Mouse (Mus musculus): Measurements from ENCODE around the gene Tmem198. TPM values are rescaled to one million over a fixed set of nuclear protein-coding genes. Genes with fewer than 3 reads are reported as not detected.

Tmem198 gene
- polyA plus RNA-seq, 1 experiment from 2014 or later, result 0.39 TPM

- peaks cover 3% of the 10 kb centered on the region; the same call in 1 of the 2 replicates for H3K27me3 ChIP-seq
- no peaks in the 10 kb centered on the region for H3K4me1 ChIP-seq (replicated peaks)
- H3K4me3 ChIP-seq, result no peak overlapping the region
- 65% methylated on average over 12 of the region's 12 CpGs for WGBS
- H3K9ac ChIP-seq, result no peak overlapping the region
- peaks cover 95% of the 10 kb centered on the region for H3K36me3 ChIP-seq
- no peak overlapping the region for H3K27ac ChIP-seq
- H3K4me2 ChIP-seq, result no peak overlapping the region
- H3K9me3 ChIP-seq (replicated peaks), result no peaks in the 10 kb centered on the region
- no peak; the same call in 1 of the 2 replicates for ATAC-seq (replicated peaks; ENCODE audit: insufficient number of reproducible peaks, insufficient read depth, low FRiP score, low read depth)
Observed at GRCm38 (mm10) chr1:75494878-75495548, 15.7 kb downstream of the Tmem198 start.

- no peak overlapping the region for H3K4me3 ChIP-seq
- WGBS, result 78% methylated on average over 4 of the region's 4 CpGs
- H3K4me2 ChIP-seq, result no peak overlapping the region
- peaks cover 91% of the 10 kb centered on the region for H3K36me3 ChIP-seq
- no peak overlapping the region for H3K27ac ChIP-seq
- ATAC-seq (replicated peaks; ENCODE audit: insufficient number of reproducible peaks, insufficient read depth, low FRiP score, low read depth), result no peak
- H3K27me3 ChIP-seq, result no peaks in the 10 kb centered on the region
- no peak overlapping the region for H3K9ac ChIP-seq
- H3K4me1 ChIP-seq (replicated peaks), result peaks cover 19% of the 10 kb centered on the region
- H3K9me3 ChIP-seq (replicated peaks), result no peaks in the 10 kb centered on the region
Observed at GRCm38 (mm10) chr1:75498897-75499296, 19.6 kb downstream of the Tmem198 start.

GRCm38 (mm10) chr1:75499441-75499840 is 20.1 kb downstream of the Tmem198 start:
- Histone ChIP-seq H3K9me3 (replicated peaks) (no peaks in the 10 kb centered on the region), H3K27ac (no peak overlapping the region), H3K36me3 (peaks cover 89% of the 10 kb centered on the region), H3K27me3 (no peaks in the 10 kb centered on the region), H3K9ac (no peak overlapping the region), H3K4me2 (no peak overlapping the region), H3K4me1 (replicated peaks) (peaks cover 24% of the 10 kb centered on the region), H3K4me3 (no peak overlapping the region)
- 78% methylated on average over 7 of the region's 7 CpGs for WGBS
- no peak for ATAC-seq (replicated peaks; ENCODE audit: insufficient number of reproducible peaks, insufficient read depth, low FRiP score, low read depth)

DNA sequence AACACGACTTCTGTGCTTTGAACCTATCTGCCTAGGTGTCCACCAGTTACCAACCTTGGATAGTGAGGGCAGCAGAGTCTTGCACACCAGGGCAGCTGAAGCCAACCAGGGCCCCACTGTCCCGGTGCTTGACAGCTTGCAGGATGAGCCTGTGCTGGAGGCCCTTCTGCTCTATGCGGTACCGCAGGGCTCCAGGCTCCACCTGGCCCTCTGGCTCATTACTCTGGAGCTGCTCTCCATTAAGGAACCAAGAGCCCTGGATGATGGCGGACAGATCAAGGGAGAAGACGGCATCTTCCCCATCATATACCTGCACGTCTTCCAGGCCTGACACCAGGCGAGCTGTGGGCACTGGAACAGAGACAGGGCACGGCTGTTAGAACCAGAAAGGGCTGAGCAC is 22.6 kb downstream of the Tmem198 start:
- no peak overlapping the region for H3K4me3 ChIP-seq
- no peak for ATAC-seq (replicated peaks; ENCODE audit: insufficient number of reproducible peaks, insufficient read depth, low FRiP score, low read depth)
- H3K9me3 ChIP-seq (replicated peaks), result no peaks in the 10 kb centered on the region
- WGBS, result 92% methylated on average over 9 of the region's 9 CpGs
- H3K4me2 ChIP-seq, result no peak overlapping the region
- H3K9ac ChIP-seq, result no peak overlapping the region
- H3K27ac ChIP-seq, result no peak overlapping the region
- peaks cover 65% of the 10 kb centered on the region for H3K36me3 ChIP-seq
- H3K4me1 ChIP-seq (replicated peaks), result peaks cover 32% of the 10 kb centered on the region
- no peaks in the 10 kb centered on the region for H3K27me3 ChIP-seq

DNA sequence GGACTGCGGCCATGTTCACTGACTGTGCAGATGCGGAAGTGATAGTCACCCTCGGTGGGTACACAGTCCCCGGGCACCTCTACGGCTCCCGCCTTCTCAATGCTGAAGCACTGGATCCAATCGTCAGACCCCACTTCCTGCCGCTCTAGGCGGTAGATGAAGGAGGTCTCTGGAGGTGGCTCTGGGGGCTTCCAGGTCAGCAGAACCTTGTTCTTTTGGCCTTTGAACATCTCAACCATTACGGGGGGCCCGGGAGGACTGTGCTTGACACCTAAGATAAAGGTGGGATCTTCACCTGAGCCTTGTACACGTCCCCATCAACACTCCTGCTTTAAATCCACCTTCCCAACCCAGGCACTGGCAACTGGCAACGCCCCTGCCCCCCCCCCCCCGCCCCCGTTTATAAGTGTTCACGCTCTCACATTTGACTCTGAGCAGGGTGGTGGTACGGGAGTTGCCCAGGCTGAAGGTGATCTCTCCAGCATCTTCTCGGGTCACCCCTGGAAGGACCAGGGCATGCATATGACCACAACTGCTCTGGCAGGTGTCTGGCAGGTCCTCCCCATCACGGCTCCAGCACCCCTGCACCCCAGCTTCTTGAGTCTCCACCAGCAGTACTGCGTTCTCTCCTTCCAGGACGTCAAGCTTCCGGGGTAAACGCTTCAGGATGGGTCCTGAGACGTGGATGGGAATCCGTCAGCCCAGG is 23.8 kb downstream of the Tmem198 start:
- Histone ChIP-seq H3K9me3 (replicated peaks) (no peaks in the 10 kb centered on the region), H3K27me3 (no peaks in the 10 kb centered on the region), H3K36me3 (peaks cover 53% of the 10 kb centered on the region), H3K4me3 (peak overlapping the region; percentile 81), H3K4me2 (peak overlapping the region; percentile 86), H3K4me1 (replicated peaks) (peaks cover 42% of the 10 kb centered on the region), H3K9ac (peak overlapping the region; percentile 88), H3K27ac (no peak overlapping the region)
- ATAC-seq (replicated peaks; ENCODE audit: insufficient number of reproducible peaks, insufficient read depth, low FRiP score, low read depth), result no peak
- WGBS, result 78% methylated on average over 25 of the region's 25 CpGs

DNA sequence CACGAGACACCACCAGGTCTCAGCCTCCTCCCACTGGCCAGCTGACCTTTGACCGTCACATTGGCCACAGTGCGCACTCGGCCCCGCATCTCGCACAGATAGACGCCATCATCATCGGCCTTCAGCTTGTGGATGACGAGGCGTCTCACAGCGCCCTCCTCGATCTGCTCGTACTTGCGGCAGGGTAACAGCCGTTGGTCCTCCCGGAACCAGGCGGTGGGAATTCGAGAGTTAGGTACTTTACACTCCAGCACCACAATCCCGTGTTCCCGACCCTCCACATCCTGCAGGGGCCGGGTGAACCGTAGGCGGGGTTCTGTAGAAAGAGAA is 24.3 kb downstream of the Tmem198 start:
- Histone ChIP-seq H3K4me2 (peak overlapping the region; percentile 86), H3K27me3 (no peaks in the 10 kb centered on the region), H3K36me3 (peaks cover 47% of the 10 kb centered on the region), H3K27ac (peak overlapping the region; percentile 97), H3K9me3 (replicated peaks) (no peaks in the 10 kb centered on the region), H3K4me3 (peak overlapping the region; percentile 81), H3K9ac (peak overlapping the region; percentile 88), H3K4me1 (replicated peaks) (peaks cover 42% of the 10 kb centered on the region)
- no peak for ATAC-seq (replicated peaks; ENCODE audit: insufficient number of reproducible peaks, insufficient read depth, low FRiP score, low read depth)
- WGBS, result 53% methylated on average over 23 of the region's 23 CpGs

DNA sequence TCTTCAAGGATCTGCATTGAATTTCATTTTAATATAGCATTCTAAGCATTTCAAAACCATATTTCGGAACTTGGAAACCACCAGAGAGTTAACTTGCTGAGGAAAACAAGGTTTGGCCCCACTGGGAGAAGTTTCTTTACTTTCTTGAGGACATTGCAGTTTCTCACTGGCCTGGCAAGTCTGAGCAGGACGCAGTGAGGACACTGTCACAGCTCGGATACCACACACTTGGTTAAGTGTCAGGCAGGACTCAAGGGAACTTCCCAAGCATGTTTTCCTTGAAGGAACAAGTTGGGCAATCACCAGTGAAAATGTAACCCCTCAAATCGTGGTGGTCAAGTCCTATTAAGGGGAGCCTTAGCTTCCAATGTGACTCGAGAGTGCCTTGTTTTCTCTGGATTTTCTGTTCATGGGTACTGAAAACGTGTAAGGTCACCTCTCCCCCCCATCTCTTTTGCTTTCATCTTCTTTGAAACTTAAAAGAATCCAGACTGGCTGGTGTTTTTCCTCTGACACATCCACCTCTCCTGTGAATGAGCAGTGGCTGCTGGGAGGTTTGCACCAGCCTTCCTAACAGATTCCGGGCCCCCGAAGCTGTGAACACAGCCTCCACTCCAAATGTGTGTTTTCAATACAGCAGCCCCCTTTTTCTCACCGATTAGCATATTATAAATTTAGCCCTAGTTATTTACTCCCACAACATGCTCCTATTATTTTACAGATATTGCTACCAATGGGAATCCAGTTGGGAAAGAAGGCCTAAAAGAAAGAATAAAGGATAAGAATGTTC is 25.1 kb downstream of the Tmem198 start:
- Histone ChIP-seq H3K4me3 (peak overlapping the region; percentile 81), H3K4me2 (peak overlapping the region; percentile 86), H3K9me3 (replicated peaks) (no peaks in the 10 kb centered on the region), H3K27ac (peak overlapping the region; percentile 97), H3K9ac (peak overlapping the region; percentile 88), H3K4me1 (replicated peaks) (peaks cover 46% of the 10 kb centered on the region), H3K36me3 (peaks cover 39% of the 10 kb centered on the region), H3K27me3 (no peaks in the 10 kb centered on the region)
- ATAC-seq (replicated peaks; ENCODE audit: insufficient number of reproducible peaks, insufficient read depth, low FRiP score, low read depth), result no peak
- WGBS, result 31% methylated on average over 9 of the region's 9 CpGs

- under 1% methylated on average over 77 of the region's 84 CpGs for WGBS
- ATAC-seq (replicated peaks; ENCODE audit: insufficient number of reproducible peaks, insufficient read depth, low FRiP score, low read depth), result peak; percentile 21; the same call in 1 of the 2 replicates
Observed at GRCm38 (mm10) chr1:75505159-75505955, 26.0 kb downstream of the Tmem198 start.

GRCm38 (mm10) chr1:75505956-75506831 is 26.9 kb downstream of the Tmem198 start, which contains the start of gene Obsl1:
Gene Obsl1 (minus strand): TSS chr1:75506452.
- peak within 1 kb of the TSS; percentile 86 for H3K4me2 ChIP-seq
- under 1% methylated on average over 53 of the region's 65 CpGs for WGBS
- no peaks in the 10 kb centered on the region for H3K27me3 ChIP-seq
- peak within 1 kb of the TSS; percentile 88 for H3K9ac ChIP-seq
- peak; percentile 92 for ATAC-seq (replicated peaks; ENCODE audit: insufficient number of reproducible peaks, insufficient read depth, low FRiP score, low read depth)
- H3K4me3 ChIP-seq, result peak within 1 kb of the TSS; percentile 81
- H3K9me3 ChIP-seq (replicated peaks), result no peaks in the 10 kb centered on the region
- peak within 1 kb of the TSS; percentile 97 for H3K27ac ChIP-seq
- H3K36me3 ChIP-seq, result peaks cover 23% of the 10 kb centered on the region
- H3K4me1 ChIP-seq (replicated peaks), result peaks cover 63% of the 10 kb centered on the region

More at GRCm38 (mm10) chr1:75505159-75505955, 26.0 kb downstream of the Tmem198 start:
- Histone ChIP-seq H3K9me3 (replicated peaks) (no peaks in the 10 kb centered on the region), H3K4me1 (replicated peaks) (peaks cover 55% of the 10 kb centered on the region), H3K4me2 (peak overlapping the region; percentile 86), H3K27ac (peak overlapping the region; percentile 97), H3K9ac (peak overlapping the region; percentile 88), H3K4me3 (peak overlapping the region; percentile 81), H3K36me3 (peaks cover 30% of the 10 kb centered on the region), H3K27me3 (no peaks in the 10 kb centered on the region)

DNA sequence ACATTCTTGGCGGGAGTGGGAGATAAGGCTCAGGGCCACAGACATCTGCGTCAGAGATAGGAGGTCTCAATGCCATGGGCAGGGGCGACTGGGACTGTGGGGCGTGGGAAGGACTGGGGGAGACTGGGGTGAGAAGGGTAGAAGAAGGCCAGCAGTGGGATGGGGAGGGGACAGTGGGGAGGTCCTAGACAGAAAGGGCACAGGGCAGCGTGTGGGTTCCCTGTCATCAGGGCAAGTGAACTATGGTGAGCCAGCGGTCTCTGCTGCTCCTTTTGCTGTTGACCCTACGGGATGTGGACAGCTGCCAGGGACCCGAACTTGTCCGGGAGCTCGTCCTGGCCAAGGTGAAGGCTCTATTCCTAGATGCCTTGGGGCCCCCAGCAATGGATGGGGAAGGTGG is 27.7 kb downstream of the Tmem198 start, which contains the start of gene Inha:
TSS of gene Inha (plus strand) at position 72 of the 400 bp plus-strand sequence.
- peaks cover 68% of the 10 kb centered on the region for H3K4me1 ChIP-seq (replicated peaks)
- H3K4me2 ChIP-seq, result peak within 1 kb of the TSS; percentile 86
- H3K27me3 ChIP-seq, result no peaks in the 10 kb centered on the region
- no peaks in the 10 kb centered on the region for H3K9me3 ChIP-seq (replicated peaks)
- 34% methylated on average over 10 of the region's 10 CpGs for whole genome bisulfite sequencing
- H3K4me3 ChIP-seq, result peak within 1 kb of the TSS; percentile 81
- no peak for ATAC-seq (replicated peaks; ENCODE audit: insufficient number of reproducible peaks, insufficient read depth, low FRiP score, low read depth)
- H3K9ac ChIP-seq, result peak within 1 kb of the TSS; percentile 88
- peak within 1 kb of the TSS; percentile 97 for H3K27ac ChIP-seq
- H3K36me3 ChIP-seq, result peaks cover 14% of the 10 kb centered on the region; the same call in 1 of the 2 replicates
